Mouse (Mus musculus) kidney, embryonic 16.5 days (tissue): ENCODE measurements around the gene Pla2g15. TPM values are rescaled to one million over a fixed set of nuclear protein-coding genes. Genes with fewer than 3 reads are reported as not detected.

Experiments
- ATAC-seq: fragments of 200-750 bp; cut with Nextera tagmentation; 2 replicates; pipeline ENCODE4 v1.8.0; 2017; ENCODE audit warnings: moderate TSS enrichment; ENCODE audit not compliant: low FRiP score, low TSS enrichment
- H3K27ac ChIP-seq: fragments of 300-500 bp; sonication (generic); 2 replicates; pipeline ENCODE4 v1.5.1; 2014; ENCODE audit warnings: low read length
- H3K27me3 ChIP-seq: fragments of 300-500 bp; sonication (generic); 2 replicates; pipeline ENCODE4 v1.6.1; 2014; ENCODE audit warnings: low read length, control low read depth, mixed read lengths; ENCODE audit not compliant: insufficient read depth
- H3K36me3 ChIP-seq: fragments of 300-500 bp; sonication (generic); 2 replicates; pipeline ENCODE4 v1.6.1; 2014; ENCODE audit warnings: low read length, control low read depth, mixed read lengths; ENCODE audit not compliant: insufficient read depth
- H3K4me1 ChIP-seq: fragments of 300-500 bp; sonication (generic); 2 replicates; pipeline ENCODE4 v1.6.1; 2014; ENCODE audit warnings: low read length, control low read depth, mixed read lengths; ENCODE audit not compliant: insufficient read depth
- H3K4me2 ChIP-seq: fragments of 300-500 bp; sonication (generic); replicated peaks from 2 replicates; pipeline ENCODE4 v1.6.1; 2014; ENCODE audit warnings: low read depth, low read length
- H3K4me3 ChIP-seq: fragments of 300-500 bp; sonication (generic); 2 replicates; pipeline ENCODE4 v1.5.1; 2014; ENCODE audit warnings: mild to moderate bottlenecking, low read length
- H3K9ac ChIP-seq: fragments of 300-500 bp; sonication (generic); replicated peaks from 2 replicates; pipeline ENCODE4 v1.6.1; 2014; ENCODE audit warnings: low read length
- H3K9me3 ChIP-seq: fragments of 300-500 bp; sonication (generic); 2 replicates; pipeline ENCODE4 v1.6.1; 2016; ENCODE audit warnings: low read length, control low read depth
- WGBS: fragments of 180-500 bp; shearing (Covaris S2); extraction: QIAGEN DNeasy Blood & Tissue Kit; methylation state at CpG from one replicate; pipeline ENCODE4 v1.1.7; 2014; 5-methylcytosine and 5-hydroxymethylcytosine counted together
- polyA plus RNA-seq: library from polyadenylated mRNA; unstranded; fragments of >200 nt; fragmentation: Nextera tagmentation; extraction: Ambion mirVana; gene quantifications from 2 replicates; pipeline ENCODE4 v1.2.1, GENCODE M21; 2015

Gene Pla2g15
- polyA plus RNA-seq, 1 experiment from 2014 or later, result 15.6 TPM

- H3K27ac ChIP-seq, result no peak overlapping the region
- H3K4me1 ChIP-seq, result peaks cover 36% of the 10 kb centered on the region; the same call in 1 of the 2 replicates
- H3K4me3 ChIP-seq, result no peak overlapping the region
- ATAC-seq, result no peak
- 58% methylated on average over 13 of the region's 13 CpGs for WGBS
- no peak overlapping the region for H3K4me2 ChIP-seq
- peaks cover 26% of the 10 kb centered on the region for H3K27me3 ChIP-seq
- peaks cover 22% of the 10 kb centered on the region for H3K36me3 ChIP-seq
- H3K9ac ChIP-seq, result no peak overlapping the region
- H3K9me3 ChIP-seq, result no peaks in the 10 kb centered on the region
Observed at GRCm38 (mm10) chr8:106133526-106133925, 16.7 kb upstream of the Pla2g15 start.

- Histone ChIP-seq H3K4me1 (peaks cover 40% of the 10 kb centered on the region; the same call in 1 of the 2 replicates), H3K4me3 (no peak overlapping the region)
- ATAC-seq, result no peak
Observed at GRCm38 (mm10) chr8:106133946-106134345, 16.3 kb upstream of the Pla2g15 start.

GRCm38 (mm10) chr8:106134751-106135571, 15.2 kb upstream of the Pla2g15 start:
- Histone ChIP-seq H3K4me3 (peak overlapping the region; percentile 61), H3K9ac (peak overlapping the region; percentile 70), H3K4me1 (peaks cover 40% of the 10 kb centered on the region; the same call in 1 of the 2 replicates), H3K36me3 (peaks cover 16% of the 10 kb centered on the region), H3K4me2 (peak overlapping the region; percentile 85), H3K27ac (peak overlapping the region; percentile 86), H3K27me3 (peaks cover 26% of the 10 kb centered on the region), H3K9me3 (no peaks in the 10 kb centered on the region)
- peak; percentile 69 for ATAC-seq
- WGBS, result 9% methylated on average over 14 of the region's 14 CpGs

More at GRCm38 (mm10) chr8:106133946-106134345, 16.3 kb upstream of the Pla2g15 start:
- Histone ChIP-seq H3K4me2 (no peak overlapping the region; the same call in 1 of the 2 replicates), H3K36me3 (peaks cover 17% of the 10 kb centered on the region), H3K9ac (no peak overlapping the region), H3K27ac (no peak overlapping the region; the same call in 1 of the 2 replicates), H3K9me3 (no peaks in the 10 kb centered on the region), H3K27me3 (peaks cover 26% of the 10 kb centered on the region)
- WGBS, result 67% methylated on average over 6 of the region's 6 CpGs

- peak; percentile 60 for ATAC-seq
- Histone ChIP-seq H3K4me1 (peaks cover 40% of the 10 kb centered on the region; the same call in 1 of the 2 replicates), H3K4me3 (peak overlapping the region; percentile 61), H3K36me3 (peaks cover 13% of the 10 kb centered on the region), H3K4me2 (peak overlapping the region; percentile 85), H3K27me3 (peaks cover 26% of the 10 kb centered on the region), H3K9me3 (no peaks in the 10 kb centered on the region), H3K27ac (peak overlapping the region; percentile 86), H3K9ac (peak overlapping the region; percentile 70)
- WGBS, result 4% methylated on average over 19 of the region's 19 CpGs
Observed at GRCm38 (mm10) chr8:106135672-106136071, 14.5 kb upstream of the Pla2g15 start.

GRCm38 (mm10) chr8:106136156-106137130, 13.8 kb upstream of the Pla2g15 start, which contains the start of gene Esrp2:
Gene Esrp2, minus strand, starts transcription at chr8:106136974.
- Histone ChIP-seq H3K9ac (peak within 1 kb of the TSS; percentile 70), H3K27me3 (peaks cover 26% of the 10 kb centered on the region), H3K4me1 (peaks cover 42% of the 10 kb centered on the region; the same call in 1 of the 2 replicates), H3K36me3 (peaks cover 8% of the 10 kb centered on the region), H3K4me3 (peak within 1 kb of the TSS; percentile 61), H3K27ac (peak within 1 kb of the TSS; percentile 86), H3K4me2 (peak within 1 kb of the TSS; percentile 85), H3K9me3 (no peaks in the 10 kb centered on the region)
- peak; percentile 62 for ATAC-seq
- 1% methylated on average over 72 of the region's 86 CpGs for WGBS

- Histone ChIP-seq H3K4me1 (peaks cover 42% of the 10 kb centered on the region; the same call in 1 of the 2 replicates), H3K4me2 (peak overlapping the region; percentile 85)
- WGBS, result 6% methylated on average over 22 of the region's 22 CpGs
Observed at GRCm38 (mm10) chr8:106137218-106137905, 12.8 kb upstream of the Pla2g15 start.

GRCm38 (mm10) chr8:106137906-106138477, 12.2 kb upstream of the Pla2g15 start:
- Histone ChIP-seq H3K27me3 (peaks cover 26% of the 10 kb centered on the region), H3K27ac (peak overlapping the region; percentile 67), H3K4me2 (peak overlapping the region; percentile 85), H3K9ac (peak overlapping the region; percentile 70), H3K4me3 (peak overlapping the region; percentile 61), H3K4me1 (peaks cover 42% of the 10 kb centered on the region; the same call in 1 of the 2 replicates), H3K9me3 (no peaks in the 10 kb centered on the region), H3K36me3 (no peaks in the 10 kb centered on the region; the same call in 1 of the 2 replicates)
- WGBS, result under 1% methylated on average over 24 of the region's 24 CpGs
- 0 out of 2 replicates have a peak, but pooled peaks have one; percentile 11 for ATAC-seq

More at GRCm38 (mm10) chr8:106137218-106137905, 12.8 kb upstream of the Pla2g15 start:
- no peak for ATAC-seq
- H3K27ac ChIP-seq, result peak overlapping the region; percentile 77
- H3K9ac ChIP-seq, result peak overlapping the region; percentile 70
- H3K36me3 ChIP-seq, result peaks cover 6% of the 10 kb centered on the region
- peak overlapping the region; percentile 61 for H3K4me3 ChIP-seq
- H3K27me3 ChIP-seq, result peaks cover 26% of the 10 kb centered on the region
- H3K9me3 ChIP-seq, result no peaks in the 10 kb centered on the region

- Histone ChIP-seq H3K4me1 (peaks cover 42% of the 10 kb centered on the region; the same call in 1 of the 2 replicates), H3K9ac (peak overlapping the region; percentile 70), H3K27me3 (peaks cover 26% of the 10 kb centered on the region), H3K36me3 (no peaks in the 10 kb centered on the region), H3K4me2 (peak overlapping the region; percentile 85), H3K27ac (peak overlapping the region; percentile 67), H3K4me3 (peak overlapping the region; percentile 61), H3K9me3 (no peaks in the 10 kb centered on the region)
- WGBS, result 17% methylated on average over 7 of the region's 7 CpGs
- no peak for ATAC-seq
Observed at GRCm38 (mm10) chr8:106138616-106139015, 11.6 kb upstream of the Pla2g15 start.
